Mouse (Mus musculus) C2C12 (cell line): ENCODE results near the gene Pla2g4a.

Experiments used
- CTCF ChIP-seq: IDR thresholded peaks from one replicate; pipeline ENCODE4 v1.5.1; 2011; ENCODE audit not compliant: control insufficient read depth, insufficient read depth, insufficient read length
- MYOD1 ChIP-seq: IDR thresholded peaks from one replicate; pipeline ENCODE4 v1.6.1; 2011; ENCODE audit warnings: low read depth; ENCODE audit not compliant: control insufficient read depth, insufficient read length
- USF1 ChIP-seq: IDR thresholded peaks from one replicate; pipeline ENCODE4 v1.6.1; 2011; ENCODE audit warnings: low read depth, mild to moderate bottlenecking, control low read depth, moderate library complexity

DNA sequence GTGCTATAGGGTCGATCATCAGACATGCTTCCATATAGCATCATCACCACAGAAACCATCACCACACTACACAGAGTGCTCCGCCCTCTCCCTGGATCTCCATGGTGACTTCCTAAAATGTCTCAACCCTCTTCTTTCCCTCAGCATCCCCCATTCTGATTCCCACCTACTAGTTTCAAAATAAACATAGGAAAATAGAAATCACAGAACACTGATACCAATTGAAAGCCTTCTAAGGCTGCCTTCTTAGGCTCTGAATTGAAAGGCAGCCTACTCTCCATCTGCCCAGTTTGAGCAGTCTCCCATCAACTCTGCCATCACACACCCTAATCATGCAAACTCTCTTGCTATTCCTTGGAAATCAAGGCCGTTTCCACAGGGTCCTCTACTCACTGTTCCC, 94.9 kb downstream of the Pla2g4a start:
- TF ChIP-seq CTCF (no peak), MYOD1 (no peak), USF1 (no peak)
